Mouse (Mus musculus) hindbrain, embryonic 16.5 days (tissue): ENCODE results near the gene Psmd3. TPM values are rescaled to one million over a fixed set of nuclear protein-coding genes. Genes with fewer than 3 reads are reported as not detected.
"Not testable (repeated sequence)": the region's sequence is repeated elsewhere in the genome, so short reads cannot be mapped to it uniquely, and the experiment has no call there.

Experiments
- ATAC-seq: fragments of 200-750 bp; cut with Nextera tagmentation; 2 replicates; pipeline ENCODE4 v1.8.0; 2017; ENCODE audit warnings: moderate TSS enrichment, moderate library complexity
- H3K27ac ChIP-seq: fragments of 300-500 bp; sonication (generic); 2 replicates; pipeline ENCODE4 v1.5.1; 2014; ENCODE audit warnings: low read depth, mild to moderate bottlenecking, control low read depth, low read length, moderate library complexity
- H3K27me3 ChIP-seq: fragments of 300-500 bp; sonication (generic); replicated peaks from 2 replicates; pipeline ENCODE4 v1.6.1; 2014; ENCODE audit warnings: low read length; ENCODE audit not compliant: control insufficient read depth, insufficient read depth
- H3K36me3 ChIP-seq: fragments of 300-500 bp; sonication (generic); 2 replicates; pipeline ENCODE4 v1.6.1; 2014; ENCODE audit warnings: mild to moderate bottlenecking, low read length, moderate library complexity, mixed read lengths; ENCODE audit not compliant: control insufficient read depth, insufficient read depth
- H3K4me1 ChIP-seq: fragments of 300-500 bp; sonication (generic); 2 replicates; pipeline ENCODE4 v1.6.1; 2014; ENCODE audit warnings: low read depth, low read length; ENCODE audit not compliant: control insufficient read depth, insufficient read depth
- H3K4me2 ChIP-seq: fragments of 300-500 bp; sonication (generic); 2 replicates; pipeline ENCODE4 v1.6.1; 2014; ENCODE audit warnings: mild to moderate bottlenecking, low read length, control low read depth, moderate library complexity
- H3K4me3 ChIP-seq: fragments of 300-500 bp; sonication (generic); 2 replicates; pipeline ENCODE4 v1.5.1; 2014; ENCODE audit warnings: mild to moderate bottlenecking, low read length, control low read depth, moderate library complexity
- H3K9ac ChIP-seq: fragments of 300-500 bp; sonication (generic); 2 replicates; pipeline ENCODE4 v1.6.1; 2014; ENCODE audit warnings: low read depth, mild to moderate bottlenecking, control low read depth, low read length, moderate library complexity
- H3K9me3 ChIP-seq: fragments of 300-500 bp; sonication (generic); 2 replicates; pipeline ENCODE4 v1.6.1; 2014; ENCODE audit warnings: mild to moderate bottlenecking, low read length, moderate library complexity; ENCODE audit not compliant: control insufficient read depth
- WGBS: fragments of 180-500 bp; shearing (Covaris S2); extraction: QIAGEN DNeasy Blood & Tissue Kit; methylation state at CpG from one replicate; pipeline ENCODE4 v1.1.7; 2014; 5-methylcytosine and 5-hydroxymethylcytosine counted together
- polyA plus RNA-seq: library from polyadenylated mRNA; unstranded; fragments of >200 nt; fragmentation: Nextera tagmentation; extraction: Ambion mirVana; gene quantifications from 2 replicates; pipeline ENCODE4 v1.2.1, GENCODE M21; 2015

The Psmd3 gene
- polyA plus RNA-seq, 1 experiment from 2014 or later = 189 TPM

DNA sequence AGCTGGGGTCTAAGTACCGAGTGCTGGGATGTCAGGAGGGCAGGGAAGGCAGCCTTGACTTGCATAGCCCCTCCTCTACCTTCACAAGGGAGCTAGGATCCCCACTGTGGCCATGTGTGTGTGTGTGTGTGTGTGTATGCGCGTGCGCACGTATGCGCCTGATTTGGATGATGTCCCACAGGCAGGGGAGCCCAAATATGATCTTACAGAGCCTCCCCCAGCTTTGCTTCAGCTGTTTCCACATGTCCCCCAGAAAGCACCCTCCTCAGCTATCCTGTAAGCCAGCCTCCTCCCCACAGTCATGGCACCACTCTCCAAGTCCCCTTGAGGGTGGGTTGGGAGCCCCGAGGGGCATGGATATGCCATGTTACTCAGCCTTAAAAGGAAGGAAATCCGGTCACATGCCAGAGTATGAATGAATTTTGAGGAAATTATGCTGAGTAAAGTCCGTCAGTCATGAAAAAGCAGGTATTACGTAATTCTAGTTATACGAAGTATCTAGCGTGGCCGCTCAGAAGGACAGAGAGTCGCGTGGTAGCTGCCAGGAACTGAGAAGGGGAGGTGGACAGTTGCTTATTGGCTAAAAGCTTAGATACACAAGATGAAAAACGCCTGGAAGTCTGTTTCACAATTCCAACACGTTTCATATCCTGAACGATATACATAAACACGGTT, 26.1 kb downstream of the Psmd3 start:
- H3K27me3 ChIP-seq = no peaks in the 10 kb centered on the region
- ATAC-seq = no peak
- no peaks in the 10 kb centered on the region for H3K9me3 ChIP-seq
- H3K27ac ChIP-seq = 0 out of 2 replicates have a peak overlapping the region, but pooled peaks have one; percentile 34
- WGBS = 85% methylated on average over 19 of the region's 19 CpGs
- no peak overlapping the region for H3K4me3 ChIP-seq
- peaks cover 5% of the 10 kb centered on the region for H3K4me1 ChIP-seq
- no peak overlapping the region for H3K9ac ChIP-seq
- peaks cover 51% of the 10 kb centered on the region for H3K36me3 ChIP-seq
- no peak overlapping the region for H3K4me2 ChIP-seq

DNA sequence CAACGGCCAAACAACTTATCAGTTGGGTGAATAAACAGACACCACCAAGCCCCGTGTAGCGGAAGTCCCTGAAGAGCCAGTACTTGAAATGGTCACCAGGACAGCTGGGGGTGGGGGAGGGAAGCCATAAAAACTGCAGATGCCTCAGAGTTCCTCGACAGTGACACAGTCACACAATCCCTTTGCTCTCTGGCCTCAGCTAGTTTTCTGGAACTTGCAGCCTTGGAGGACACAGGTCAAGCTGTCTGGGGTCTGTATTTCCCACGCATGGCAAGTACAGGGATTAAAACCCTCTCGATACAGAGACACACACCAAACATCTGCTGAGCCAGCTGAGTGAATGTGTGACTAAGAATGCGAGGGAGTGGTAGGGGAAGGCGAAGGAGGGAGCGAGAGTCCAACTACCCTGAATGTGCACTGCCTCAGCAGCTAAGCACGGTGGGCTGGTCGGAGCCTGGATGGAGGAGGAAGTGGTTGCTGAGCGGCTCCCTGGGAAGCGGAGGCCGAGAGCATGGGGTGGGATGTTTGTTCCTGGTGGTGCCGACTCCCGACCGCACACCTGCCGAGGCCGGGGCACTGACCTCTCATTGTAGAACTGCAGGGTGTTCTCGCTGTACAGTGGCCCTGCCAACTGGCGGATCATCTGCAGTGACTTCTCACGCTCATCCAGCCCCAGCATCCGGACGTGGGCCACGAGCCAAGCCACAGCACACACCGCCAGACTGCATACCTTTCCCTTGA, 26.8 kb downstream of the Psmd3 start:
- Histone ChIP-seq H3K27ac (no peak overlapping the region), H3K4me3 (no peak overlapping the region), H3K36me3 (peaks cover 52% of the 10 kb centered on the region), H3K9ac (no peak overlapping the region), H3K4me1 (peaks cover 5% of the 10 kb centered on the region), H3K4me2 (no peak overlapping the region), H3K27me3 (no peaks in the 10 kb centered on the region), H3K9me3 (no peaks in the 10 kb centered on the region)
- no peak for ATAC-seq
- 80% methylated on average over 26 of the region's 26 CpGs for WGBS

DNA sequence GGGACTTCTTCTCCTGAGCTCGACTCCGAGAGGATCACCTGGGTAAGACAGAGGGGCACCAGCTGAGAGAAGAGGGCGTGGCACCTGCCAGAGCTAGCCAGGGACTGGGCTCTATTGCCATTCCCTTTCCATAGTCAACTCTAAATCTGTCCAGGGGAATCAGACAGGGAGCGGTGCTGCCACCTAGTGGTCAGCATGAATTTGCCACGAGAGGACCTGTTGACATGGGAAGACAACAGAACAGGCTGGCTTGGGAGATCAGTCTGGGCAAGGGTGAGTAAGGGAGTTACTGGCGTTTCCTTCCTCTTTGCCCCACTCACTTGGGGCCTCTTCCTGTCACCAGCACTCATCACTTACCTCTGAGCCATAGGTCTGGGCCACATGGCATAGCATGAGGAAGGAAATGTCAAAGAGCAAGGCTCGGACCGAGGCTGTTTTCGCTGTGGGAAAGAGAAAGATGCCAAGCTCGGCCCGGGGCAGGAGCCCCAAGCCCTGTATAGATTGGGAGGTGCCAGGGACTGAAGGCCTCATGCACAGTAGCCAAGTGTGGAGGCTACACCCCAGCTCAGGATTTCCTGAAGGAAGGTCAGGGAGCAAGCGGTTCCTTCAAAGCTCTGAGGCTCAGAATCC, 28.2 kb downstream of the Psmd3 start:
- H3K4me3 ChIP-seq = no peak overlapping the region
- H3K27me3 ChIP-seq = no peaks in the 10 kb centered on the region
- peaks cover 48% of the 10 kb centered on the region for H3K36me3 ChIP-seq
- H3K4me2 ChIP-seq = no peak overlapping the region
- 55% methylated on average over 12 of the region's 12 CpGs for WGBS
- no peak overlapping the region for H3K9ac ChIP-seq
- no peaks in the 10 kb centered on the region for H3K9me3 ChIP-seq
- H3K4me1 ChIP-seq = peaks cover 5% of the 10 kb centered on the region
- H3K27ac ChIP-seq = no peak overlapping the region
- no peak for ATAC-seq

DNA sequence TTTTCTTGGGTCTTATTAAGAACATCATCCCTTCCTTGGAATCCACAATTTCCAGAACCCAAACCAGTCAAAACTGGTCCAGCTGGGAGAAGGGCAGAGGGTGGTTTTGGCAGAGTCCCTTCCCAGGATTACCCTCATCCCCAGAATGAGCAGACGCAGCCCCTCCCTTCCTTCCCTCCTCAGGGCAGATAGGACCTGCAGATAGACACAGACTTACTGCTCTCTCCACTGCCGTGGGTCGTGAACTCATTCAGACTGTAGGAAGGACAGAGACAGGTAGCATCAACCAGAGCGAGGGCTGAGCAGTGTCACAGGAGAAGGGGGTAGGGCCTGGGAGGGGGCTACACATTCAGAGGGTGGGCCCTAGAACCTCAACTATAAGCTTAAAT, 28.7 kb downstream of the Psmd3 start:
- WGBS = 89% methylated on average over 4 of the region's 4 CpGs
- Histone ChIP-seq H3K36me3 (peaks cover 46% of the 10 kb centered on the region), H3K4me2 (no peak overlapping the region), H3K4me1 (peaks cover 5% of the 10 kb centered on the region), H3K27me3 (no peaks in the 10 kb centered on the region), H3K9me3 (no peaks in the 10 kb centered on the region), H3K4me3 (no peak overlapping the region), H3K9ac (no peak overlapping the region), H3K27ac (no peak overlapping the region)
- no peak for ATAC-seq

DNA sequence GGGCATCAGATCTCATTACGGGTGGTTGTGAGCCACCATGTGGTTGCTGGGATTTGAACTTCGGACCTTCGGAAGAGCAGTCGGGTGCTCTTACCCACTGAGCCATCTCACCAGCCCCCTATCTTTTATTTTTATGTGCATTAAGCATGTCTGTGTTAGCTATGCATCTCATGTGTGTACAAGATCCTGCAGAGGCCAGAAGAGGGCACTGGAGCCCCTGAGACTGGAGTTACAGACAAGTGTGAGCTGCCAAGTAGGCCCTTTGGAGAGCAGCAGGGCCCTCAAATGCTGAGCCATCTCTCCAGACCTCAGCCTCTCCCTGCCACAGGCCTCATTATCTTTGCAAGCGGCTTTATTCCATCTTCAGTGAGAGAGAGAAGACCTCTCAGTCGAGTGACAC, 29.7 kb downstream of the Psmd3 start:
- H3K36me3 ChIP-seq = peaks cover 38% of the 10 kb centered on the region
- not testable (repeated sequence) for ATAC-seq

DNA sequence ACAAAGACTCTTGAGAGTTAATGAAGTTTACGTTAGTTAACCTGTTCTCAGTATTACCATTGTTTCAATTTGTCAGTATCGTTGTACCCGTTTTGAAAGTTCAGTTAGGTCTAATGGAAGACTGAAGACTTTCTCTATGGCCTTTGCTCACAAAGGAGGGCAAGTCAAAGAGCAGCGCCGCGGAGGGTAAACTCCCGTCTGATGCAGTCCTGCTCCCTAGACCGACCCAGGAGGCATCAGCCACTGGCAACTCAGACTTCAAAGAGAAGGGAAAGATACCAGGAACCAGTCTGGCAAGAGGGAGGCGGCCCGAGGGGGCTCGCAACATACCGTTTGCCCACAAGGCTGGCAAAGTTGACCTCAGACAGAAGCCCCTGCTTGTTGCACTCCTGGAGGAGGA, 31.3 kb downstream of the Psmd3 start:
- no peak overlapping the region for H3K27ac ChIP-seq
- H3K9ac ChIP-seq = no peak overlapping the region
- H3K36me3 ChIP-seq = peaks cover 33% of the 10 kb centered on the region
- no peaks in the 10 kb centered on the region for H3K9me3 ChIP-seq
- H3K27me3 ChIP-seq = no peaks in the 10 kb centered on the region
- WGBS = 87% methylated on average over 12 of the region's 12 CpGs
- 0 out of 2 replicates have a peak, but pooled peaks cover 4% of the 10 kb centered on the region for H3K4me1 ChIP-seq
- ATAC-seq = no peak
- H3K4me3 ChIP-seq = no peak overlapping the region
- no peak overlapping the region for H3K4me2 ChIP-seq

More for the DNA sequence above, 29.7 kb downstream of the Psmd3 start:
- not testable (repeated sequence) for H3K4me3 ChIP-seq, H3K9me3 ChIP-seq, H3K4me1 ChIP-seq, H3K9ac ChIP-seq, H3K27me3 ChIP-seq, H3K27ac ChIP-seq, H3K4me2 ChIP-seq
- WGBS = 82% methylated on average over 6 of the region's 6 CpGs

DNA sequence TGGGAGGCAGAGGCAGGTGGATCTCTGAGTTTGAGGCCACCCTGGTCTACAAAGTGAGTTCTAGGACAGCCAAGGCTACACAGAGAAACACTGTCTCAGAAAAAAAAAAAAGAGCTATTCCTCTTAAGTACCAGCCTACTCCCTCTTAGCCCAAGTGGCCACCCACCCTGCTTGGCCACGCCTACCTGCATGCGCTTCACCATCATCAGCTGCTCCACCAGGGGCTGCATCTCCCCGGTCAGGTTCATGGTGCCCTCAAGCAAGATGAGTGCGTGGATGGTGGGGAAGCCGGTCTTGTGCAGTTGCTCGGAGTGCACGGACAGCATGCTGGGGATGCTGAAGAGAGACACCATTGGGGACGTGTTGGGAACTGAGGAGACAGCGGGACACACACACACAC, 33.6 kb downstream of the Psmd3 start:
- ATAC-seq = no peak

DNA sequence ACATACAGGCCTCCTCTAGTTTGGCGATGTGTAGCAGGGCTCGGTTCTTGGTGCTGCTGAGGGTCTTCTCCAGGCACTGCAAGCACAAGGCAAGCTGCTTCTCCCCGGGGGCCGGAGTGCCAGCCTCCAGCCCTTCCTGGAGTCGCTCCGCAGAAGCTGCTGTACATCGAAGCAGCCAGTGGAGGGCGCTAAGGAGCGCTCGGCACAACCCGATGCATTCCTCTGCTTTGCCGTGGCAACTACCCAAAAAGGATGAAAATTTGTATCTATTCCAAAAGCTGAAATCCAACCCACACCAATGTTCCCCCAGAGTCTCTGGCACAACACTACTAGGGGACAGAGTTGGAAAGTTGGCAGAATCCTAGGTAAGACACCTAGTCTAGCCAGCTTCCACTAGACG, 35.5 kb downstream of the Psmd3 start:
- Histone ChIP-seq H3K4me3 (no peak overlapping the region), H3K9ac (no peak overlapping the region), H3K9me3 (no peaks in the 10 kb centered on the region), H3K4me2 (no peak overlapping the region), H3K27me3 (no peaks in the 10 kb centered on the region), H3K4me1 (0 out of 2 replicates have a peak, but pooled peaks cover 4% of the 10 kb centered on the region), H3K36me3 (peaks cover 19% of the 10 kb centered on the region), H3K27ac (no peak overlapping the region)
- no peak for ATAC-seq
- 11% methylated on average over 13 of the region's 13 CpGs for WGBS

More for the DNA sequence above, 33.6 kb downstream of the Psmd3 start:
- H3K4me3 ChIP-seq = no peak overlapping the region
- H3K27ac ChIP-seq = no peak overlapping the region
- no peak overlapping the region for H3K4me2 ChIP-seq
- H3K36me3 ChIP-seq = peaks cover 24% of the 10 kb centered on the region
- no peaks in the 10 kb centered on the region for H3K9me3 ChIP-seq
- no peak overlapping the region for H3K9ac ChIP-seq
- H3K4me1 ChIP-seq = 0 out of 2 replicates have a peak, but pooled peaks cover 4% of the 10 kb centered on the region
- 95% methylated on average over 9 of the region's 9 CpGs for WGBS
- no peaks in the 10 kb centered on the region for H3K27me3 ChIP-seq

DNA sequence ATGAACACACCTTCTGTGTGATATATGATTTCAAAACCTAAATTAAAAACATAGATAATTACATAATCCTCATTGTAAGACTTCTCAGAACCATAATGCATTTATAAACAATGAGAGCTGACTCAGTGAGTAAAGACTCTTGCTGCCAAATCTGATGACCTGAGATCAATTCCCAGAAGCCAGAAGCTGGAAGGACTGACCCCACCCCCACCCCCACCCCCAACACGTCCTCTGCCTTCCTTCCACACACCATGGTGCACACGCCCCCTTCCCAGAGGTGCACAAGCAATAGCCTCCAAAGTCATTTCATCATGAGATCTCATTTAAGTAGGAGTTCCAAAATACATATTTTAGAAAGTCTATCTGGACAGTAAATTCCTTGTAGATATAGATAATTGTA, 38.4 kb downstream of the Psmd3 start:
- no peaks in the 10 kb centered on the region for H3K27me3 ChIP-seq
- H3K9me3 ChIP-seq = no peaks in the 10 kb centered on the region
- no peak overlapping the region for H3K27ac ChIP-seq
- H3K4me2 ChIP-seq = no peak overlapping the region
- no peak for ATAC-seq
- H3K4me3 ChIP-seq = no peak overlapping the region
- 0 out of 2 replicates have a peak, but pooled peaks cover 4% of the 10 kb centered on the region for H3K4me1 ChIP-seq
- 79% methylated on average over 2 of the region's 2 CpGs for WGBS
- H3K9ac ChIP-seq = no peak overlapping the region
- peaks cover 7% of the 10 kb centered on the region; the same call in 1 of the 2 replicates for H3K36me3 ChIP-seq
